Mouse (Mus musculus) Patski (cell line): ENCODE results near the gene Zyx. TPM values are rescaled to one million over a fixed set of nuclear protein-coding genes. Genes with fewer than 3 reads are reported as not detected.

ENCODE experiments used
- ATAC-seq: fragments of 100-300 bp; one replicate; pipeline ENCODE4 v1.8.0; 2021
- CTCF ChIA-PET: fragments of 350-600 bp; sonication (Branson Sonifier 250); formaldehyde crosslinking; loops from one replicate; lab custom pipeline; 2022; ENCODE audit warnings: inconsistent platforms; lab: Charles Lee
- POLR2A ChIA-PET: fragments of 350-600 bp; sonication (Branson Sonifier 250); formaldehyde crosslinking; loops from one replicate; lab custom pipeline; 2022; ENCODE audit warnings: antibody characterized with exemption, inconsistent platforms; lab: Charles Lee
- DNase-seq: peaks from one replicate; pipeline ENCODE4 v3.0.0-alpha.2; 2011; ENCODE audit warnings: low read depth, low spot score
- H3K27me3 ChIP-seq: fragments of 371-371 bp; one replicate; pipeline ENCODE4 v1.5.1; 2021
- CTCF ChIP-seq: fragments of 100-300 bp; IDR thresholded peaks from one replicate; pipeline ENCODE4 v1.5.1; 2021
- in situ Hi-C: fragments of 300-500 bp; cut with MboI; formaldehyde crosslinking; loops from 3 replicates; pipeline ENCODE4 v1.11.1; 2018; ENCODE audit warnings: low pct_unique_long_range_greater_than_20kb, mixed read lengths
- polyA plus RNA-seq: library from polyadenylated mRNA; unstranded; gene quantifications from one replicate; pipeline ENCODE4 v1.2.3, GENCODE M21; 2021

Gene Zyx
- polyA plus RNA-seq, 1 experiment from 2014 or later = 336 TPM

DNA sequence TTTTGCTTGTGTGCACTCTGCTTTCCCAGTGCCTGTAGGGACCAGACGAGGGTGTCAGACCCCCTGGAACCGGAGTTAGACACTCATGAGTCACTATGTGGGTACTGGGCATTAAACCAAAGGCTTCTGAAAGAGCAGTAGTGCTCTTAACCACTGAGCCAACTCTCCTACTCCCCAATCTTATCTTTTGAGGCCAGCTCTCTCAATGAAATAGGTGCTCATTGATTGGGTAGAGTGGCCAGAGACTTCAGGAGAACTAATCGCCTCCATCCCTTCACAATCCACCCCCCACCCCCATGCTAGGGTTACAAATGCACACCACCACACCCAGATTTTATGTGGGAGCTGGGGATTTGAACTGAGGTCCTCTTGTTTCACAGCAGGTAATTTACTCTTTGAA is 20.7 kb upstream of the Zyx start:
- ChIA-PET CTCF (interaction anchor here (1.7 to 1.9 kb wide), 2 partner anchors 10 to 23 kb away, joined by 4 to 5 read pairs; no protein-coding TSS in a partner anchor), POLR2A (interaction anchor here (0.6 kb wide), 1 partner anchor 25 kb away, joined by 6 read pairs; no protein-coding TSS in a partner anchor)
- in situ Hi-C loops = loop anchor here (5.0 to 25.0 kb wide), 2 partner anchors 101 to 534 kb away; no protein-coding TSS in a partner anchor
- ATAC-seq (no peak), DNase-seq (no peak)
- TF ChIP-seq CTCF = no peak
- no peaks in the 10 kb centered on the region for H3K27me3 ChIP-seq

DNA sequence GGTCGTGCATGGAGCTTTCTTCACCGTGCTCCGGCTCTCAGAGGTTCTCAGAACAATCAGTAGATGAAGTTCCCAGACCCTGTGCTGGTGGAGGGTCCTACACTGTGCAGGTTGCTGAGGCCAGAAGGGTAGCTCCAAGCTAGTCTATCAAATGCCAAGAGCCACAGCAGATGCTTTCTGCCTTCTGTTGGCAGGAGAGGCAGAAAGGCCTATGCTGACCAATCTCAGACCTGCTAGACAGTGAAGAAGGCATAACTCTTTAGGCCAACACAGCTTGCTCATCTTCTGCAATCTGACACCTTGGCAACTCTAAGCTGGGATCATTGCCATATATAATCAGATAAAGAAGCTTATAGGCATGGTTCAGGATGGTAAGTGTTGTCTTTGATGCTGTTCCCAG is 19.2 kb upstream of the Zyx start:
- ATAC-seq = no peak
- TF ChIP-seq CTCF = no peak
- in situ Hi-C loops = loop anchor here (25.0 kb wide), 1 partner anchor 532 kb away; no protein-coding TSS in a partner anchor
- CTCF ChIA-PET = interaction anchor here (1.2 to 2.1 kb wide), 3 partner anchors 10 to 52 kb away, joined by 3 to 8 read pairs (median 6); no protein-coding TSS in a partner anchor
- H3K27me3 ChIP-seq = no peaks in the 10 kb centered on the region
- POLR2A ChIA-PET = no interaction called here
- no peak for DNase-seq

DNA sequence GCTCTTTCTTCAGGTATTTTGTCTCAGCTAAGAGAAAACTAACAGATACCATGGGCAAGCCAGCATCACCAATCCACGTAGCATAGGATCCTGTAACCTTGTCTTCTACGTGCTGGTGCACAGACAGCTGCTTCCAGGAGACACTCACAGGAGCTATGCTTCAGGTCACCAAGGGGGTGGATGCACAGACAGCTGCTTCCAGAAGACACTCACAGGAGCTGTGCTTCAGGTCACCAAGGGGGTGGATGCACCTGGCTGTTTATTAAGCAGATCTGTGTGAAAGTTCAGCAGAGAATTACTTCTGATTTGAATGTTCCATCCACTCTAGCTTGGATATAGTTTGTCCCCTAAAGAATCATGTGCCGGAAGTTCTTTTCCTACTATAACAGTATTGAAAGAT is 18.5 kb upstream of the Zyx start:
- ChIA-PET CTCF (interaction anchor here (1.2 to 2.1 kb wide), 4 partner anchors 10 to 53 kb away, joined by 3 to 8 read pairs (median 6); no protein-coding TSS in a partner anchor), POLR2A (interaction anchor here (1.3 kb wide), 1 partner anchor 18 kb away, joined by 3 read pairs; no protein-coding TSS in a partner anchor)
- TF ChIP-seq CTCF = no peak
- H3K27me3 ChIP-seq = no peaks in the 10 kb centered on the region
- DNase-seq (no peak), ATAC-seq (no peak)
- in situ Hi-C loops = loop anchor here (25.0 kb wide), 1 partner anchor 531 kb away; no protein-coding TSS in a partner anchor

DNA sequence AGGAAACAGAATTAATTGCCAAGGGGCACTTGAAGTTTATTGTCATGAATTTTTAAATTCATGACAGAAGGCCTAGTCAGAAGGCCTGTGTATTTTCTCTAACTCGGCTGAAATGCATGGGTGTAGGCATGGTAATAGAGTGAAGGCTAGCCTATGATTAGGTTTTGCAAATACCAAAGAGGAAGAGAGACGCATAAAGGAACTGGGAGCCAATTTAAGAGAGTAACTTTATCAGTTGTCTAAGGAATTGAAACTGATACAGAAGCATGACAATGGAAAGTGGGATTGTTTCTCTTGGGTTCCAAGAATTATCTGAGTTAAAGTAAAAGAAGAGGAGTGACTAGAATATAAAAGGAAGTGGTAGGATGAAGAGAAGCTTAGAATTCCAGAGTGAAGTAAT is 10.2 kb upstream of the Zyx start:
- CTCF ChIA-PET = interaction anchor here (1.3 to 1.9 kb wide), 2 partner anchors 9 to 14 kb away, joined by 4 to 8 read pairs; no protein-coding TSS in a partner anchor
- in situ Hi-C loops = loop anchor here (25.0 kb wide), 1 partner anchor 523 kb away; no protein-coding TSS in a partner anchor
- POLR2A ChIA-PET = no interaction called here
- no peak for DNase-seq
- no peaks in the 10 kb centered on the region for H3K27me3 ChIP-seq
- TF ChIP-seq CTCF = no peak
- ATAC-seq = no peak

DNA sequence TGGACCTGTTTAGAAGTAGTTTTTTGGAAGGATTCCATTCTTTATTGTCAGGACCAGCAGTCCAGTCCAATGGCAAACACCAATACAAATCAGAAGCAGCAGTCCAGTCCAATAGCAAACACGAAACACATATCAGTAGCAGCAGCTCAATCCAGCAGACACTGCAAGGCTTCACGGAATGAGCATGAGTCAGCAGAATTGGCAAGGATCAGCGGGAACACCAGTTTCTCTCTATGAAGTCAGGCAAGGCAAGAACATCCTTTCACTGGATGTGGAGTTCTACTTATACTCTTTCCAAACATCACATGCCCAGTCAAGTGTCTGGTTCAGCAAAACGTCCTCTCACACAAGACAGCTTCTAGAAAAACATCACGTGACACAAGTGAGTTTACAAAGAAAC is 9.4 kb upstream of the Zyx start:
- ATAC-seq = no peak
- no peak for TF ChIP-seq CTCF
- no peak for DNase-seq
- ChIA-PET POLR2A (no interaction called here), CTCF (interaction anchor here (1.3 to 2.4 kb wide), 3 partner anchors 8 to 15 kb away, joined by 4 to 8 read pairs (median 8); no protein-coding TSS in a partner anchor)
- no peaks in the 10 kb centered on the region for H3K27me3 ChIP-seq
- in situ Hi-C loops = loop anchor here (25.0 kb wide), 1 partner anchor 522 kb away; no protein-coding TSS in a partner anchor

DNA sequence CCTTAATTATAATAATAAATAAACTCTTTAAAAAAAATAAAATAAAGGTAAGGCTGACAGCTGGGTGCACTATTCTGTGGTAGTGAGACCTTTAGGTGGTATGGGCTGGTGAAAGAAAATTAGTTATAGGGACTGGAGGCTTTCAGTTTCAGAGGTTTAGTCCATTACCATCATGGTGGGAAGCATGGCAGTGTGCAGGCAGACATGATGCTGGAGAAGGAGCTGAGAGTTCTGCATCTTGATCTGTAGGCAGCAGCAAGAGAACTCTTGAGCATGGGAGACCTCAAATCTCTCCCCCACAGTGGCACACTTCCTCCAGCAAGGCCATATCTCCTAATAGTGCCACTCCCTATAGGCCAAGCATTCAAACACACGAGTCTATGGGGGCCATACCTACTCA is 7.3 kb upstream of the Zyx start:
- ChIA-PET CTCF (interaction anchor here (1.3 to 1.5 kb wide), 3 partner anchors 12 to 242 kb away, joined by 3 to 6 read pairs (median 5); partner anchors contain the start of gene Fam131b), POLR2A (no interaction called here)
- TF ChIP-seq CTCF = no peak
- in situ Hi-C loops = loop anchor here (25.0 kb wide), 1 partner anchor 520 kb away; no protein-coding TSS in a partner anchor
- H3K27me3 ChIP-seq = no peaks in the 10 kb centered on the region
- no peak for ATAC-seq
- no peak for DNase-seq

DNA sequence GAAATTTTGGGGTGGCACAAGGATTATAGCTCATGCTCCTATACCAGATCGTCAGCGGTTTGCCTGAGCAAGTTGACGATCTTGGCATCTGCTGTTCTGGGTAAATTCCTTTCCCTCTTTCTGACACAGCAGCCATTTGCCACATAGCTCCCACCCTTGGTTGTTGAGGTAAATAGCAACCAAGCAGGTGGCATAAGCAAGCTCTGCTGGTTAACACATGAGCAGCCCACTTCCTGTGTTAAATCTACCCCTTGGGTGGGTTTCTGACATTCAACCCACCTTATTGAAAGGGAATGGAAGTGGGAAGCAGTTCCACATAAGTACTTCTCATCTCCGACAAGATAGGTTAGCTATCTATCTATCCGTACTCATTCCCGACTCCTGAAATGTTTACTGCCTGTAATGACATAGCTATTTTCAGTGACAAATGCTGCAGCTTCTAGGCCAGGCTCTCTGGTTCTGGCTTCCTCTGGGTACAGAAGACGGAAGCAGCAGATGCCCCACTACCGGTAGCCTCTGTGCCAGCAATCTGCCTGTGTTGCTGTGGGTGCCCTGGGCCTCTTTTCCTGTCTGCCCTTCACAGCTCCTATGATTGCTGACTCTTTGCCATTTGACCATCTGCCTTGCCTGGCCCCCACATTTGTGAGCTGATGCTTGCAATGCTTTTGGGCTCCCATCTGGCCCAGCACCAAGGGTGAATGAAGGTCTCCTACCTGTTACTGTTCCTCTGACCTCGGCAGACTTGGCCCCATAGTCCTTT is 5.9 kb upstream of the Zyx start:
- POLR2A ChIA-PET = no interaction called here
- no peak for TF ChIP-seq CTCF
- DNase-seq (no peak), ATAC-seq (no peak)
- CTCF ChIA-PET = interaction anchor here (1.0 to 1.5 kb wide), 4 partner anchors 12 to 240 kb away, joined by 3 to 6 read pairs (median 4); partner anchors contain the start of gene Fam131b
- in situ Hi-C loops = loop anchor here (25.0 kb wide), 1 partner anchor 519 kb away; no protein-coding TSS in a partner anchor
- H3K27me3 ChIP-seq = no peaks in the 10 kb centered on the region

DNA sequence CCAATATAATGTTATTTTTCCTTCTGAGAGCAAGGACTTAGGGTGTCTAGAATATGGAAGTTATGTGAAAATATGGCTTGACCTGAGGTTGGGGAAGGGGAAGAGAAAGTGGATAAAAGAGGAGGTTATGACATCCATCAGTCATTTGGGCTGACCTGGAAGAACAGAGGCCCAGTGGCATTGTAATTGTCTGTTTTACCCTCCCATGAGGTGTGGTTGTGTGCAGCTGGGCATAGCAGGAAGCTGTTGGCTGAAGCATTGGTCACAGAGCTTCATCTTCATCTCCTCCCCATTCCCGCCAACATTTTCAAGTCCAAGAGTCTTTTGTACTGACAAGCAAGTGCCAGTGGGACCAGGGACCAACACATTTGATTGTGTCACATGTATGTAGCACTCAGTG is 5.2 kb upstream of the Zyx start:
- in situ Hi-C loops = loop anchor here (25.0 kb wide), 1 partner anchor 518 kb away; no protein-coding TSS in a partner anchor
- TF ChIP-seq CTCF = no peak
- ChIA-PET POLR2A (no interaction called here), CTCF (interaction anchor here (1.0 kb wide), 1 partner anchor 12 kb away, joined by 3 read pairs; no protein-coding TSS in a partner anchor)
- no peaks in the 10 kb centered on the region for H3K27me3 ChIP-seq
- DNase-seq = no peak
- ATAC-seq = no peak

DNA sequence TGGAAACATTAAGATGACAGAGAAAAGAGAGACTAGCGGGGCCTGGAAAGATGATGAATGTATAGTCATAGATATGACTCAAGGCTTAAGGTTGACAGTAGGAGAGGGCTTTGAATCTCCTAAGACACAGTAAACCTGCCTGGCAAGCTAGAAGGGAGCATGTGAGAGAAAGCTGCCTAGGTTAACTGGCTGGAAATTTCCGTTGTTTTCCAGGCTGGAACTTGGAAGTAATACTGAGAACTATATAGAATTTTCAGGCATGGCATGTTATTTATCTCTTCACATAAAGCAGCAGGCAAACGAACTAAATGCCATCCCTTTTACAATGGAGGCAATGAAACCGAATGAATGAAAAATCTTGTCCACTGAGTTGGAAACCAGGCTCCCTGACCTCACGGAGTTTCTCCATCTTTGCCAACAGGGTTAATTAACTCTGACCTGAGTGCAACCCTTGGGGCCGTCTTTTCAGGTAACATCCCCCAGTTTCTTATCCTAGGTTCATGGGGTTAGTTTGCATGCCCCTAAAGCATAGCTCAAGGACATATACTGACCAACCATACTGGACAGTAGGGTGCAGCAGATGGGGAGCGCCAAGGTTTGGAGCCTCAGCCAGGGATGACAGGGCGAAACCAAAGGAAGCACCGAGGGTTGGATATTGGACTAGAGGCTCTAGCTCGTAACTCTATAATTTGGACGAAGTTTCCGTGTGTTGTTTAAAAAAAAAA is 987 bp upstream of the Zyx start:
- CTCF ChIA-PET = interaction anchor here (0.7 to 2.5 kb wide), 23 partner anchors 9 to 253 kb away, joined by 3 to 13 read pairs (median 5); no protein-coding TSS in a partner anchor
- in situ Hi-C loops = loop anchor here (25.0 kb wide), 1 partner anchor 514 kb away; no protein-coding TSS in a partner anchor
- POLR2A ChIA-PET = interaction anchor here (0.7 to 1.1 kb wide), 3 partner anchors 12 to 17 kb away, joined by 3 to 4 read pairs (median 4); no protein-coding TSS in a partner anchor
- no peak for ATAC-seq
- H3K27me3 ChIP-seq = no peaks in the 10 kb centered on the region
- no peak for TF ChIP-seq CTCF
- DNase-seq = no peak
